Mouse (Mus musculus): ENCODE data around the gene Klk1b8. TPM values are rescaled to one million over a fixed set of nuclear protein-coding genes. Genes with fewer than 3 reads are reported as not detected.

The Klk1b8 gene
- polyA plus RNA-seq (2016; fragmentation: Nextera tagmentation; extraction: Ambion mirVana) = not detected in 2 replicates

DNA sequence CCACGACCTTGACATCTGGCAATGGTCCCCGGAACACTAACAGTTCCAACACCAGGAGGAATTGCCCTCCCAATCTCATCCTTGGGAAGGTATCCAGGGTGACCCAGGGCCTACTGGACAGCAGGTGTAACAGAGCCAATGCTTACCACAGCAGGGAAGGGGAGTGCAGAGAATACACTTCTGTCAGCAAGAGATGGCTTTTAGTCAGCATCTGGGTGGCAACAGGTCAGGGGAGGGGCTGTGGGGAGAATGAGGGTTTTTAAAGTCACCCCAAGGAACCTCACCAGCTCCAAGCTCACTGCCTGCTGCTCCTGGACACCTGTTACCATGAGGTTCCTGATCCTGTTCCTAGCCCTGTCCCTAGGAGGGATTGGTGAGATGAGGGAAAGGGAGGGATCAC lies at the start of gene Klk1b8:
TSS of gene Klk1b8 (plus strand) at position 301 of the 400 bp plus-strand sequence.
- Histone ChIP-seq H3K4me1 (replicated peaks) (no peaks in the 10 kb centered on the region), H3K27me3 (ENCODE audit: insufficient read depth, poor library complexity, severe bottlenecking) (no peaks in the 10 kb centered on the region), H3K27ac (no peak within 1 kb of the TSS), H3K4me3 (no peak within 1 kb of the TSS), H3K9me3 (no peaks in the 10 kb centered on the region), H3K36me3 (no peaks in the 10 kb centered on the region)
- 86% methylated on average over 2 of the region's 2 CpGs for WGBS
- DNase-seq (ENCODE audit: low spot score) = no peak

DNA sequence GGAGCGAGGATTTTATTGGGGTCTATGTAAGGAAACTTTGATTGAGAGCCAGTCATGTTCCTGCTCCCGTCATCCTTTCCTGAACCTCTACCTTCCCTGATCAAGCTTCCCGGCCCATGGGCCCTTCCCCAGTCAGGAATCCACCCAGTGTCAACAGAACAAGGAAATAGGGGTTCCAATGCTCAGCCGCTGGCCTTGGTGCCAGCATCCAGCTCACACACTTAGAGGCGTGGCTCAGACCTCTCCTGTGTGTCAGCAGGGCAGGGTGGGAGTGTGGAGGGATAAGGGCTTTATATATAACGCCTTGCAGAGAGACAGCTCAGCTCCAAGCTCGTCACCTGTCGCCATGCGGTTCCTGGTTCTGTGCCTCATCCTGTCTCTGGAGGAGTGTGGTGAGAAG lies 35.6 kb upstream of the Klk1b8 start:
- Histone ChIP-seq H3K27me3 (ENCODE audit: insufficient read depth, poor library complexity, severe bottlenecking) (no peaks in the 10 kb centered on the region), H3K9me3 (no peaks in the 10 kb centered on the region), H3K4me3 (no peak overlapping the region), H3K27ac (no peak overlapping the region), H3K4me1 (replicated peaks) (no peaks in the 10 kb centered on the region), H3K36me3 (no peaks in the 10 kb centered on the region)
- WGBS = 71% methylated on average over 9 of the region's 9 CpGs
- DNase-seq (ENCODE audit: low spot score) = no peak

DNA sequence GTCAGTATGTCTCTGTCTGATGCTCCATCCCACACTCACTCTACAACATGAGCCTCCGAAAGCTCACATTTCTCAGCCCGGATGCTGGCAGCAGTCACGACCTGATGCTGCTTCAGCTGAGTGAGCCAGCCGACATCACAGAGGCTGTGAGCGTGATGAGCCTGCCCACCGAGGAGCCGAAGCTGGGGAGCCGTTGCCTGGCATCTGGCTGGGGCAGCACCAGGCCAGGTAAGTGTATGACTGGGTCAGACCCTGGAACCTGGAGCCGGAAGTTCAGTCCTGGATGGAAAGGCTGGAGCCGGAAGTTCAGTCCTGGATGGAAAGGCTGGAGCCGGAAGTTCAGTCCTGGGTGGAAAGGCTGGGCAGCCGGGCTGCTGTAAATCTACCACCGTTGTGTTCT lies 32.0 kb upstream of the Klk1b8 start:
- H3K36me3 ChIP-seq = no peaks in the 10 kb centered on the region
- no peaks in the 10 kb centered on the region for H3K27me3 ChIP-seq (ENCODE audit: insufficient read depth, poor library complexity, severe bottlenecking)
- DNase-seq (ENCODE audit: low spot score) = no peak
- no peak overlapping the region for H3K27ac ChIP-seq
- H3K4me1 ChIP-seq (replicated peaks) = no peaks in the 10 kb centered on the region
- 85% methylated on average over 13 of the region's 13 CpGs for WGBS
- H3K4me3 ChIP-seq = no peak overlapping the region
- H3K9me3 ChIP-seq = no peaks in the 10 kb centered on the region

DNA sequence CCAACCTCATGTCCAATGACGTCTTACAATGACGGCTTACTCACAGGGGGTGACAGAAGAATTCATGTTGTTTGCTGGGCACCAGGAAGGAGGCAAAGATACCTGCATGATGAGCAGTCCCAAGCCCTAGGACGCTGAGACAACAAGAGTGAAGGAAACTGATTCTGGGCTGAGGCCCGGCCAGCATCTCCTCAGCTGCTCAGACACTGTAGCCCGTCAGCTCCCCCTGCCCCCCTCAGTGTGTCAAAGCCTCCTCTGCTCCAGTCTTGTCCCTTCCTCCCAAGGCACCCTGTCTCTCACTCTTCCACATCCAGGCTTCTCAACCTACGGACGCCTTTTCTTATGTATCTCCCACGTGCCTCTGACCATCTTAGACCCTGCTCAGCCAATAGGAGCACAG lies 31.6 kb upstream of the Klk1b8 start:
- no peaks in the 10 kb centered on the region for H3K4me1 ChIP-seq (replicated peaks)
- no peak overlapping the region for H3K4me3 ChIP-seq
- no peak for DNase-seq (ENCODE audit: low spot score)
- no peaks in the 10 kb centered on the region for H3K9me3 ChIP-seq
- H3K36me3 ChIP-seq = no peaks in the 10 kb centered on the region
- 79% methylated on average over 8 of the region's 8 CpGs for WGBS
- no peak overlapping the region for H3K27ac ChIP-seq
- no peaks in the 10 kb centered on the region for H3K27me3 ChIP-seq (ENCODE audit: insufficient read depth, poor library complexity, severe bottlenecking)

GRCm38 (mm10) chr7:43919559-43920451 lies 30.7 kb upstream of the Klk1b8 start:
- Histone ChIP-seq H3K4me3 (no peak overlapping the region), H3K27ac (no peak overlapping the region), H3K9me3 (no peaks in the 10 kb centered on the region), H3K27me3 (ENCODE audit: insufficient read depth, poor library complexity, severe bottlenecking) (no peaks in the 10 kb centered on the region), H3K36me3 (no peaks in the 10 kb centered on the region), H3K4me1 (replicated peaks) (no peaks in the 10 kb centered on the region)
- WGBS = 36% methylated on average over 14 of the region's 14 CpGs
- peak; percentile 71 for DNase-seq (ENCODE audit: low spot score)

DNA sequence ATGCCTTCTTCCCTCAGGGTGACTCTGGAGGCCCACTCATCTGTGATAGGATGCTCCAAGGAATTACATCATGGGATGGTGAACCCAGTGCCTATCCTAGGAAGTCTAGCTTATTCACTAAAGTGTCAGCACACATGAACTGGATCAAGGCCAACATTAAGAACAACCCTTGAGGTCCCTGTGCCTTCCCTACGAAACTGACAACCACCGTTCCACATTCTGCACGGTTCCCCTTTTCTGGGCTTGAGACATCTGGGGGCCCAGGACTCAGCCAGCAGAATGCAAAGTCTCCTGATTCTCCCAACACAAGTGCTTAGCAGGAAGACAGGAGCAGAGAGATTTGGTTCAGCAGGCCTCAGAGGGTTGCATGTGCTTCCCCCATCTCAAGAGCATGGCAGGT lies 29.9 kb upstream of the Klk1b8 start:
- Histone ChIP-seq H3K4me3 (no peak overlapping the region), H3K4me1 (replicated peaks) (no peaks in the 10 kb centered on the region), H3K27me3 (ENCODE audit: insufficient read depth, poor library complexity, severe bottlenecking) (no peaks in the 10 kb centered on the region), H3K9me3 (no peaks in the 10 kb centered on the region), H3K36me3 (no peaks in the 10 kb centered on the region), H3K27ac (no peak overlapping the region)
- DNase-seq (ENCODE audit: low spot score) = no peak
- 92% methylated on average over 3 of the region's 3 CpGs for WGBS

GRCm38 (mm10) chr7:43921087-43921486 lies 29.4 kb upstream of the Klk1b8 start:
- no peak overlapping the region for H3K4me3 ChIP-seq
- no peaks in the 10 kb centered on the region for H3K4me1 ChIP-seq (replicated peaks)
- H3K27ac ChIP-seq = no peak overlapping the region
- H3K27me3 ChIP-seq (ENCODE audit: insufficient read depth, poor library complexity, severe bottlenecking) = no peaks in the 10 kb centered on the region
- WGBS = 90% methylated on average over 6 of the region's 6 CpGs
- no peaks in the 10 kb centered on the region for H3K9me3 ChIP-seq
- no peak for DNase-seq (ENCODE audit: low spot score)
- H3K36me3 ChIP-seq = no peaks in the 10 kb centered on the region

GRCm38 (mm10) chr7:43921941-43922340 lies 28.5 kb upstream of the Klk1b8 start:
- H3K4me3 ChIP-seq = no peak overlapping the region
- H3K27me3 ChIP-seq (ENCODE audit: insufficient read depth, poor library complexity, severe bottlenecking) = no peaks in the 10 kb centered on the region
- DNase-seq (ENCODE audit: low spot score) = no peak
- H3K4me1 ChIP-seq (replicated peaks) = no peaks in the 10 kb centered on the region
- no peaks in the 10 kb centered on the region for H3K36me3 ChIP-seq
- H3K9me3 ChIP-seq = no peaks in the 10 kb centered on the region
- no peak overlapping the region for H3K27ac ChIP-seq
- 87% methylated on average over 2 of the region's 2 CpGs for WGBS

DNA sequence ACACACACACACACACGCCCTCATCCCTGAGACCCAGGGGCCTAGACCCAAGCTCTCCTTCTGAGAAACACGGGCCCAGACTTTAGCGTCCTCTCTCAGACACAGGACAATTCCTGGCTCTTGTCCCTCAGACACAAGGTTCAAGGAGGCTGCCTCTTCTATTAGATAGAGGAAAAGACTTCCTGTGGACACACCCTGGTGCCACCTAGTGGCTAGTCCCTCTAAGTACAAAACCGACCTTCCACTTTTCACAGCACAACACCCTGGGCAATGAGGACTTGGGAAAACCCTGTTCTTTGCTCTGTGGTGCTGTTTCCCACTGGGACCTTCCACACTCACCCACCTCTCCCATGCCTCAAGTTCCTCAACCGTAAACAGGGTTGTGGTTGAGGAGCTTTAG lies 24.5 kb upstream of the Klk1b8 start:
- 69% methylated on average over 5 of the region's 5 CpGs for WGBS
- DNase-seq (ENCODE audit: low spot score) = peak; percentile 28
- H3K4me1 ChIP-seq (replicated peaks) = no peaks in the 10 kb centered on the region

GRCm38 (mm10) chr7:43928521-43928920 lies 21.9 kb upstream of the Klk1b8 start:
- WGBS = 43% methylated on average over 4 of the region's 4 CpGs
- Histone ChIP-seq H3K27me3 (ENCODE audit: insufficient read depth, poor library complexity, severe bottlenecking) (no peaks in the 10 kb centered on the region), H3K27ac (no peak overlapping the region), H3K36me3 (no peaks in the 10 kb centered on the region), H3K4me1 (replicated peaks) (no peaks in the 10 kb centered on the region), H3K9me3 (no peaks in the 10 kb centered on the region), H3K4me3 (no peak overlapping the region)
- peak; percentile 30 for DNase-seq (ENCODE audit: low spot score)

More for the DNA sequence above, 24.5 kb upstream of the Klk1b8 start:
- H3K4me3 ChIP-seq = no peak overlapping the region
- no peak overlapping the region for H3K27ac ChIP-seq
- no peaks in the 10 kb centered on the region for H3K9me3 ChIP-seq
- H3K27me3 ChIP-seq (ENCODE audit: insufficient read depth, poor library complexity, severe bottlenecking) = no peaks in the 10 kb centered on the region
- no peaks in the 10 kb centered on the region for H3K36me3 ChIP-seq

- Histone ChIP-seq H3K36me3 (no peaks in the 10 kb centered on the region), H3K27ac (no peak overlapping the region), H3K27me3 (ENCODE audit: insufficient read depth, poor library complexity, severe bottlenecking) (no peaks in the 10 kb centered on the region), H3K9me3 (no peaks in the 10 kb centered on the region), H3K4me1 (replicated peaks) (no peaks in the 10 kb centered on the region), H3K4me3 (no peak overlapping the region)
- 67% methylated on average over 4 of the region's 4 CpGs for WGBS
- peak; percentile 5 for DNase-seq (ENCODE audit: low spot score)
Observed at GRCm38 (mm10) chr7:43932337-43932736, 18.1 kb upstream of the Klk1b8 start.

GRCm38 (mm10) chr7:43933440-43933839 lies 17.0 kb upstream of the Klk1b8 start, which contains the start of gene Klk15:
Gene Klk15 (plus strand): TSS chr7:43933740.
- Histone ChIP-seq H3K27ac (no peak within 1 kb of the TSS), H3K27me3 (ENCODE audit: insufficient read depth, poor library complexity, severe bottlenecking) (no peaks in the 10 kb centered on the region), H3K4me3 (no peak within 1 kb of the TSS), H3K36me3 (no peaks in the 10 kb centered on the region), H3K4me1 (replicated peaks) (no peaks in the 10 kb centered on the region), H3K9me3 (no peaks in the 10 kb centered on the region)
- 84% methylated on average over 3 of the region's 3 CpGs for WGBS
- DNase-seq (ENCODE audit: low spot score) = no peak

GRCm38 (mm10) chr7:43934747-43935146 lies 15.7 kb upstream of the Klk1b8 start:
- H3K27me3 ChIP-seq (ENCODE audit: insufficient read depth, poor library complexity, severe bottlenecking) = no peaks in the 10 kb centered on the region
- 68% methylated on average over 3 of the region's 3 CpGs for WGBS

More at GRCm38 (mm10) chr7:43934747-43935146, 15.7 kb upstream of the Klk1b8 start:
- H3K4me1 ChIP-seq (replicated peaks) = no peaks in the 10 kb centered on the region
- H3K36me3 ChIP-seq = no peaks in the 10 kb centered on the region
- H3K27ac ChIP-seq = no peak overlapping the region
- H3K4me3 ChIP-seq = no peak overlapping the region
- DNase-seq (ENCODE audit: low spot score) = no peak
- H3K9me3 ChIP-seq = no peaks in the 10 kb centered on the region
